Mouse (Mus musculus) CH12F3 (cell line): ENCODE results near the gene Wt1.

Experiments used
- in situ Hi-C: fragments of 300-500 bp; cut with MboI; formaldehyde crosslinking; loops from 2 replicates; pipeline ENCODE4 v1.14.3; 2020; ENCODE audit warnings: low sequenced_read_pairs

Wt1 gene

DNA sequence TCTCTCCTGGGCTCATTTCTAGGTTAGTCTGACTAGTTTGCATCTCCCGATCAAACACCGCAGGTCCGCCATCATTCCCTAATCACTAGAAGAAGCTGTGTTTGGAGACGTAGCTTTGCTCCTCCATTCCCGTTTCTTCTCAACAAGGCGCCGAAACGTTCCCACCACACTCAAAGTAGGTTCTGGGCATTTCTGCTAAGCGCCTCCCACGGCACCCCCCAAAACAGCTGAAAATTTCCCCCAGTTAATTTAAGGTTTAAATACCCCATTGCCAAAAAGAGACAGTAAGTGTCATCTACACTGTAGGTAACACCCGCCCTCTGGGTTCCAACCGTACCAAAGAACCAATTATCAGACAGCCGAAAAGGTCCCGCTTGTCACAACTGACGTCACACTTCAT is 688 bp upstream of the Wt1 start:
- in situ Hi-C loops, result no loop called here

DNA sequence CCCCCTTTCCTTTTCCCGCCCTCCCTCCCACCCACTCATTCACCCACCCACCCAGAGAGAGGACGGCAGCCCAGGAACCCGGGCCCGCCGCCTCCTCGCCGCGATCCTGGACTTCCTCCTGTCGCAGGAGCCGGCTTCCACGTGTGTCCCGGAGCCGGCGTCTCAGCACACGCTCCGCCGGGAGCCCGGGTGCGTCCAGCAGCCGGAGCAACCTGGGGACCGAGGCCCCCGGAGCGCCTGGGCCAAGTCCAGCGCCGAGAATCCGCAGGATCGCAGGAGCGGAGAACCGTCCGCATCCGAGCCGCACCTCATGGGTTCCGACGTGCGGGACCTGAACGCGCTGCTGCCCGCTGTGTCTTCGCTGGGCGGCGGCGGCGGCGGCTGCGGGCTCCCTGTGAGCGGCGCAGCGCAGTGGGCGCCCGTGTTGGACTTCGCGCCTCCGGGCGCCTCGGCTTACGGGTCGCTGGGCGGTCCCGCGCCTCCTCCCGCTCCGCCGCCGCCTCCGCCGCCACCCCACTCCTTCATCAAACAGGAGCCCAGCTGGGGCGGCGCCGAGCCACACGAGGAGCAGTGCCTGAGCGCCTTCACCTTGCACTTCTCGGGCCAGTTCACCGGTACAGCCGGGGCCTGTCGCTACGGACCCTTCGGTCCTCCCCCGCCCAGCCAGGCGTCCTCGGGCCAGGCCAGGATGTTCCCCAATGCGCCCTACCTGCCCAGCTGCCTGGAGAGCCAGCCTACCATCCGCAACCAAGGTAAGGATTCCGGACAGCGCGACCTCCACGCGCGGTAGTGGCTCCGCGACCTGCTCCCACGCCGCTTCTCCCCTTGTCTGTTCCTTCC is 582 bp downstream of the Wt1 start:
- in situ Hi-C loops, result no loop called here

DNA sequence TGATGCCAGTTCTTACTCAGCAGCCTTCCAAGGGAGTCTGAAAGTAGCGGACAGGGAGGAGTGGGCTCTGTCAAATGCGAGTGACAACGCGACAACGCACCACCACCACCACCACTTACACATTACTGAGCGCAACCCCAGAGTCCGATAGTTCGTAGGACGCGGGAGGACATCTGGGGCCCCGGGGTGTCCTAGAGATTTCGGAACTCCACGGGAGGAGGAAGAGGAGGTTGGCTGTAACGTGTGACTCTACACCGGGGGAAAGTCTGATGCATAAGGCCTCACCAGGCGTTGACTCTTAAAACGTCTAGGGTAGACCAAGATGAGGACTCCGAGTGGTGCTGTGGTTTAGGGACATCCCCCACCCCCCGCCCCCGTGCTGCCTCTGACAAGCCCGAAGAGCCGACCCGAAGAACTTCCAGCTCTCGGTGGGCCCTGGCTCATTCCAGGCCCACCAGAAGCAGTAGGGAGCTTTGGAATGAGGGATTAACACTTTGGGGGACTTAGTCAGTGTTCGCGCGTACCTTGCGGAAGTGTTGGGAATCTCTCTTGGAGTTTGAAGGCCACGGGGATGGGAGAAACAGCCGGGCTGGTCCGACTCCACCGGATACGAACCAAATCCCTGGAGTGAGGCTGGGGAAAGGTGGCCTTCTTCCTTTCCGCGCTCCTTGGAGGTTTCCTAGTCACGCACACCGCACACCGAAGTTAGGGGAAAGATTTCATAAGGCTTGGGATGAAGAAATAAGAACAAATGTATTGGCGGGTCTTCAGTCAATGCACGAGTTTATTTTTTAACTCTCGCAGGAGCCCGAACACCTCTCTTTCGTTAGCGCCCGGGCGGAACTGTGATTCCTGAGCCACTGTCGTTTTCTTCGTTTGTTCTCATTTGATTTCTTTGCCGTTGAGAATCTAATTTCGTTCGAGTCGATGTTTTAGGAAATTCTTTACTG is 1.5 kb downstream of the Wt1 start:
- in situ Hi-C loops, result no loop called here

DNA sequence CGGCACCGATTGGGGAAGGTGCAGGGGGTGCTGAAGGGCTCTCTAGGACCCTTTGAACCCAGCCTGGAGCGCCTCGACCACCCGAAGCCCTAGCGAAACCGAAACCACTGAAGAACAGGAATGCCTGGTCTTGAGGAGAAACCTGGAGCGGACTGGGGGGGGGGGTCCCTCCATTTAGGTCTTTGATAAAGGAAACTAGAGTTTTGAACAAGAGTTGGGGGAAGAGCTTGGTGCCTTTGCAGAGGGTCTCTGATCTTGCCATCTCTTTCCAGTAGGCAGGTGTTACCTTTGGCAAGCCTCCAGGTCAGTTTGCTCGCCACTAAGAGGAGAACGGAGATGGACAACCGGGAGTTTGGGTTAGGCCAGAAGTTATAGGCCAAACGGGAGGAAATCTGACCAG is 2.2 kb downstream of the Wt1 start:
- in situ Hi-C loops, result no loop called here

DNA sequence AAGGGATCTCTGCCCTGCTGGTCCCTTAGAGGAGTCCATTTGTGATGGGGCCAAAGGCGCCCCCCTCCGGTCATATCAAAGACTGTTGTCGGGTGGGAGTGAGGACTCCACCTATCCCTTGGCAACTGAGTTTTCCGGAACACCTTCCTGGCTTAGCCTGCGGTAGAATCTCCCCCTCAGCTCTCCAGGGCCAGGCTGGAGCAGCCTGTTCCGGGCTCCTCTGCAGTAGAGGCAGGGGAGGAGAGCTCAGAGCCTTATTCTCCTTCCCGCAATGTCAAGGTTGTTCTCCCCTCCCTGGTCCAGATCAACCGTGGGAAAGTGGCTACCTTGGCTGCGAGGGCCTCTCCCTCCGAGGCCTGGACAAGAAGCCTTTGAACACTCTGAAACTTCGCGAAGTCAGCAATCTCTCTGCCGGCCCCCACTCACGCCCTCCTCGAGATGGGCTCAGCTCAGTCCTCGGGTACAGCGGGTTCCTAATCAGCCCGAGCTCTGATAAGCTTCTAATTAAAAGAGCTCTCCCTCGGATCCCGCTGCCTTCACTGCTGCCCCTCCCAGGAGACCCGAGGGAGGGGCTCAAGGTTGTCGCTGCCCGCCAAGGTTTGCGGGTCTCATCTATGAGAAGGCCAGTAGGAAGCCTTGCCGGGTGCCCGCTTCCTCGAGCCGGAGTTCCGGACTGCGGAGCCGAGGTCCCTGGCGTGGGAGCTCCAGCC is 4.2 kb downstream of the Wt1 start:
- in situ Hi-C loops, result no loop called here

DNA sequence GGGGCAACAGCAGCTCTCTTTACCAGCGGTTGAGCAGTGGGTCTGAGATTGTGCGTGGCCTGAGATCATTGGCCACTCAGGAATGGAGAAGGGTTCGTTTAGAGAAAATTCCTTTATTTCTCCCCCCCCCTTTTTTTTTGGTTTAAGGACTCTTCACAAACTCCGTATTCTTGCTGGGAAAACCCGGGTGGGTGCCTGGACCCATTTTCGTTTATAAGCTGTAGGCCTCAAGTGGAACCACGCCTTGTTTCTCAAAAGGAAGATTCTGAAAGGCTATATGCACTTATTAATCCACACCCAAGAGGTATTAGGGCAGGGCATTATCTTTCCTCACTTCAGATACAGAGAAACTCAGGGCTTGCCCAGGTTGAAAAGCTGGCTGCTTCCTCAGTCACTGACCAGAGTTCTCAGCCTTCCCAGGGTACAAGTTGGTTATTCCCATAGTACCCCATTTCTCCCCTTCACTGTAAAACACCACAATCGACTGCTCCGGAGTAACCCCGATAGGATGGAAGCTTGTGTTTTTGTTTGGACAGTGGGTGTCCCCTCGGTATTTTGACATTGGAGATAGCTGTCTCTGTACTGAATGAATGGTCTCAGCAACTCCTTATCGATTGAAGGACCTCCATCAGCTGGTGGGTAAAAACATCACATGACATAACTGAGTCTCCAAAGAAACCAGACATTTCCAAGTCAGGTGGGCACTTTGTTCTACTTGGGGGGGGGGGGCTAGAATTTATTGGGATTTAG is 4.9 kb downstream of the Wt1 start:
- in situ Hi-C loops, result no loop called here

DNA sequence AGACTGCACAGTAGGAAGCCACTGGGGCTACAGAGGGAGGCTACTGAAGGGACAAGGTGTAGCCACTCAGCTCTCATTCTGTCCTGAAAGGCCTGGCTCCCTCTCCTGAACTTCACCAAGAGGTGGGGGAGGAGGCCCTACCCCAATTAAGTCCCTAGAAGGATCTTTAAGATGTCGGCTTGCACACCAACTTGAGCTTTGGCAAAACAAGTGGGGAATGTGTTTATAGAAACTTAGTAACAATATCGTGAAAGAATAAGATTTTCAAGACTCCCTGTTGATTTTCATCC is 5.4 kb downstream of the Wt1 start:
- in situ Hi-C loops, result no loop called here

DNA sequence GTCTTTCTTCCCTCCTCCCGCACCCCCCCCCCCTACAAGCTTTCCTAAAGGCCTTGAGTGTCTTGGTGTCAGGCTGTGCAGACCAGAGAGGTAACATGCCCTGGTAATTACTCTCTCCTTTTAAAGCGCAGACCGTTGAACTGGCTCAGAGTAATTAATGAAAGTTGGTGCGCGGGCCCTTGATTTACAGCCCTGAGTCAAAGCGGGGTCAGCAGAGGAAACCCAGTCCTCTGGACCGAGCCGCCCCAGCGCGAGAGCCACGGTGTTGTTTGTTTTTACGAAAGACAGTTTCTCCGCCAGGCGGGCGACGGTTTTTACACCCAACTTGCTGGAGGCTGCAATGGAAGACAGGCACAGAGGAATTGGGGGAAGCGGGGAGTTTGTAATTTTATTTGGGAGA is 6.0 kb downstream of the Wt1 start:
- in situ Hi-C loops, result no loop called here

DNA sequence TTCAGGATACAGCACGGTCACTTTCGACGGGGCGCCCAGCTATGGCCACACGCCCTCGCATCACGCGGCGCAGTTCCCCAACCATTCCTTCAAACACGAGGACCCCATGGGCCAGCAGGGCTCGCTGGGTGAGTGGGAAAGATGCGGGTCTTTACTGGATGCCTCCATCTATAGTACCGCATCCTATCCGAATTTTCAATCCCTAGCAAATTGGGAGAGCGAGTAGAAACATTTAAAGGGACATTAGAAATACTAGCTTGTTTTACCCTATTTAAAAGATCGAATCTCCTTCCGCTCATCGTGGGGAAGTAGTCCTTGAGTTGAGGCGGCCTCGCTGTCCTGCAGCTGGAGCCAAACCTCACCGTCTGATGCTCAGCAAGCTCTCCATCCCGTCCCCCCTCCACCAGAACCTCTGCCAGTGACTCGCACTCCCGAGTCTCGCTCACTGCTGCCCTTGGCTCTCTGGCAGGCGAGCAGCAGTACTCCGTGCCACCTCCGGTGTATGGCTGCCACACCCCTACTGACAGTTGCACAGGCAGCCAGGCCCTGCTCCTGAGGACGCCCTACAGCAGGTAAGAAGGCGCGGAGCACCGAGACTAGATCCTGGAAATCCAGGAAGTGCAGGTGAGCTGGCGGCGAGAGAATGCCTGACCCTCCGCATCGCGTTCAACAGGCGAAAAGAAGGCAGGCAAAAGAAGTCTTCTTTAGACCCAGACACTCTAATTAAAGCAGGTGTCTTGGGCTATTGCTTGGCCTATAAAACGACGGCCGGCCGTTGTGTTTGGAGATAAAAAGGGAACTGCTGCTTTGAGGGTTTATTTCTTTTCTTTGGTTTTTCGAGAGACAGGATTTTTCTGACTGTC is 6.8 kb downstream of the Wt1 start:
- in situ Hi-C loops, result no loop called here

DNA sequence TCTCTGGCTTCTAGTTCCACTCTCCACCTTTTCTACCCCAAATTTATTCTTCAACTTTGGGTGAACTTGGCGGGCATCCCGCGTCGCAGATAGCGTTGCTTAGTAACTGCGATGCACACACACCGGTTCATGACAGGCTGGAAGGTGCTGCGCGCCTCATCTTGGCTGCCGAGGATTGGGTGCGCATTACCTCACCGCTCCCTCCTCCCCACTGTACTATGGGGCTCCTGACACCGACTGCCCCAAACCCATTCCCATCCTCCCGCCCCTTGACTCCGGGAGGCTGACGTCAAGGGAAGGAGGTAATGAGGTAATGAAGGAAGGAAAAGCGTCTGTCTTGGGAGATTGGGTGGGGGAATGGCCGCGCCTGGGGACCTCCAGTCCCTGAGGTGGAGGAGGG is 8.0 kb downstream of the Wt1 start:
- in situ Hi-C loops, result no loop called here

DNA sequence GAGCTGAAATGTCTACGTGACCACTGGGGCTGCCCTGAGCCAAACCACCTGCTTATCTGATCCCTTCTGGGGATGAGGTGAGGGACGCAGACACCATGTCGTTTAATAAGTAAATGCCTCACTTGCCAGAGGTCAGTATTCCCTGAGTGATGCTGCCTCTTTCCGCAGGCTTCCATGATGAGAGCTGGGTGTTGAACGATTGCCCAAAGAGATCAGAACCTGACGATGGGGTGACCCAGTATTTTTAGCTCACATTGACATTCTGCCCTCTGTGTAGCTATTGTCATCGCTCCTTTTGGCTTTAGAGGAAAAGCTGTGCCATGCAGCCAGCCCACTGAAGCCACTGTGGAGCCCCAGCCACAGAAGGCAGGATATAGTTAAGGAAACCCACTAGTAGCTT is 13.1 kb downstream of the Wt1 start:
- in situ Hi-C loops, result no loop called here

DNA sequence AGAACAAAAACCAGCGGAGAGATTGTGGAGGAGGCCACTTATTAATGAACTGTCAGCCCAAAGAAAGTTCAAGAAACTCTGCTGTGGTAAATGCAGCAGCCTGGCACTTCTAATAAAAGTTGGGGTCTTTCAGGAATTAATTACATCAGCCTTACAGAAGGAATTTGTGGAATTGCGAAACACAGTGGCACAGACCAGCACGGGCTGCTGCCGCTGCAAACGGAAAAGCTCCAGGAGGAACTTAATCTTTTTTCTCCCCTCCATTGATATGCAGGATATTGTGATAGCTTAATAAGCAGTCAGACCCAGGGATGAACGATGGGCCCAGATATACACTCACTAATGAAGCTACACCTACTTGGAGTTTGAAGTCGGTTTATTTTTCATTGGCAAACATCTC is 15.0 kb downstream of the Wt1 start:
- in situ Hi-C loops, result no loop called here

DNA sequence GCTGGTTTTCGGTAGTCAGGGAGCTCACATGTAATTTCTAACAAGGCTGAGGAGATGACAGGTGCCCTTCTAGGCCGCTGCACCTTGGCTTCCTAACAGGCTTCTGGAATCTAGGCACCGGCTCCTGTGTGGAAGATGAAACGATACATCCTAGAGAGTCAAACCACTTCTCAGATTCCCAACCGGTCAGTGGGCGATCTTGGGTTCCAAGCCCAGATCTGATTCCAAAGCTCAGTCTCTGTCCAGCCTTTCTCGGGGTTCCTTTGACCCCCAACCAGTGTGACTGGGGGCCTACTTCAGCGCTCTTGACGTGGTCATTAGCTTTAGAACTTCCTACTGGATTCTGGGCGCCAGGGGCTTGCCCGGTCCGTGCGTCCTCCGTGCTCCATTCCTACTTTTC is 17.4 kb downstream of the Wt1 start:
- in situ Hi-C loops, result no loop called here

DNA sequence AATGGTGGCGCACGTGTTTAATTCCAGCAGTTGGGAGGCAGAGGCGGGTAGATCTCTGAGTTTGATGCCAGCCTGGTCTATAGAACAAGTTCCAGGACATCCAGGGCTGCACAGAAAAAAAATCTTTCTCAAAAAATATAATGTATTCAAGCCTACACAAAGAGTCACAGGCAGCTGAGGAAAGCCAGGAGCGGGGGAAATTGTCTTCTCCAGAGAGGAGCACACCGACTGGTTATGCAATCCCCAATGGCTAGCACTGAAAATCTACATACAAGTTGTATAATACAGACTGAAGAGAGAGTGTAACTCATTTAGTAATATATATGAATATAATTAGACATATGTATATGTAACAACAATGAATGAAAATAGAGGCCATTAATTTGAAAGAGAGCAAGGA is 25.2 kb downstream of the Wt1 start:
- in situ Hi-C loops, result no loop called here

DNA sequence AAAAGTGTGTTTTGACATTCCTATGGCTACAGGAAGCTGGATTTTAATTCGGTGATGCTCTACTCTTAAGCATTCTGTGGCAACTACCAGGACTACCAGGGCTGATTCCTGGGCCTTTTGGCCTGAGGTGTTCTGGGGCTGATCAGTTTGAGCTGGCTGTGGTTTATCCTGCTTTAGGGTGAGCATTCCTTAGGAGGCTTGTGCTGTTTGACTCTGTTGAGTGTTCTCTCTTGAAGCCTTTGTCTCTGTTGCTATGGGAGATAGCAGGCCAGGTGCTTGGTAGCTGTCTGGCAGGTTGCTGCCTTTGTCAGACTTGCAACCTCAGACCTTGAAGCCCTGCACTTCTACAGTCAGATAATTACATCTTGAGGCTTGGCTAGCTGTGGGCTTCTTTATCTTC is 26.7 kb downstream of the Wt1 start:
- in situ Hi-C loops, result no loop called here

DNA sequence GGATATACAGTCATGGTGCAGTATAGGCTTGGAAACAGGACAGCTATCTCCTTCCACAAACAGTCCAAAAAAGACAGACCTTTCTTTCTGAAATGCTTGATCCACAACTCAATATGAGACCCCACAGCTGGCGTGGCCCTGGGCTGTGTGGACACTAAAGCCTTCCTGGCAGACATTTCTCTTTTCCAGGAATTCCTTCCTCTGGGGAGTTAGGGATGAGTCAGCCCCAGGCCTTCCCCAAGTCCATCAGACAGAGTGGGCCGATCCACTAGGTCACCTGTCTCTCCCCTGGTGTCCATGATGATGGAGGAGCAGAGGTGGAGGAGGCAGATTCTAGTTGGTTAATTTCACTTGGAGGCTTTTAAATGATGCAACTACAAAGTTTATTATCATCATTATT is 34.6 kb downstream of the Wt1 start:
- in situ Hi-C loops, result no loop called here

DNA sequence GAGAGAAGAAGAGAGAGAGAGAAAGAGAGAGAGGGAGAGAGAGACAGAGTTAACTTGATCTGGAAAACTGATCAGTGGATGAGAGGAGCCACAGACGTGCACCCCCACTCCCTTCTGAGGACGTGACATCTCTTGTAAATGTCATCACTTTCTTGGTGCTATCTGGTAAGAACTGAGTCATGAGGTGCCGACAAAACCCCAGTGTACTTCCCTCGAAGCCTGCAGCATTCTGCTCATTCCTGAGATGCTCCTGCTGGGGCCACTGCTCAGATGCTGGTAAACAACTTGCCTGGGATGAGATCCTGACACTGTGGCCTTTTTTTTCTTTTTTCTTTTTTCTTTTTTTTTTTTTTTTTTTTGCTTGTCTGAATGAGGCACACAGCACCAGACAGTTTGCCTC is 36.4 kb downstream of the Wt1 start:
- in situ Hi-C loops, result no loop called here

DNA sequence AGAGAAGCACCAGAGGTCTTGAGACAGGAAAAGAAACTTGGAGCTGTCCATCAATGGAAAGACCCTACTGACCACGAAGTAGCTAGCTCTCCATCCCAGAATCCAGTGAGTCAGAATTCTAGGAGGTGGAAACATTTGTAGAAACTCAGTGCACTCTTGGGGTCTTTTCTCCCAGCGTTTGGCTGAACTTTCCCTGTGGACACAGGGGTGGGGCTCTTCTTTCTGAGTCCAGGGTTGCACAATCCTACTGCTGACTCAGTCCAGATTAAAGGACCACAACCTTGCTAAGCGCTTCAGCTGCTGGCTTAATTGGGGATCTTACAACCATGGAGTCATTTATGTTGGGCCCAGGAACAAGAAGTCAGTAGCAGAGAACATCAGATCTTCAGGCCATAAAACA is 41.8 kb downstream of the Wt1 start:
- in situ Hi-C loops, result no loop called here

DNA sequence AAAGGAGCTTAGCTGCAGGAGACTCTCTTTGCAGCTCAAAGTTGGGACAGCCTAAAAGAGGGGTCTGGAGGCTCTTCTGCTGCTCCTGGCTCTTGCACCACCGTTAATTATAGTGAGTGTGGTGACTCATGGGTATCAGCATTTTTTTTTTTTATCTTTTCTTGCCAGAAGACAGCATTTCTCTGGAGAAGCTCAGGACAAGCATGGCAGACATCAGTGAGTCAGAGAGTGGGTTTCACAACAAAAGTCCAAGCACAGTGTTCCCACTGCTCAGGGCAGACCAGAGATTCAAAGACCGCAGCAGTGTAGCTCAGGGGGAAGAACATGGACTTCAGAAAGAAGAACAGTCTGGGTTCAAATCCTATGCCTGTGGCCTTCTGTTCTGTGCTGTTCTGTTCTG is 47.9 kb downstream of the Wt1 start:
- in situ Hi-C loops, result no loop called here

DNA sequence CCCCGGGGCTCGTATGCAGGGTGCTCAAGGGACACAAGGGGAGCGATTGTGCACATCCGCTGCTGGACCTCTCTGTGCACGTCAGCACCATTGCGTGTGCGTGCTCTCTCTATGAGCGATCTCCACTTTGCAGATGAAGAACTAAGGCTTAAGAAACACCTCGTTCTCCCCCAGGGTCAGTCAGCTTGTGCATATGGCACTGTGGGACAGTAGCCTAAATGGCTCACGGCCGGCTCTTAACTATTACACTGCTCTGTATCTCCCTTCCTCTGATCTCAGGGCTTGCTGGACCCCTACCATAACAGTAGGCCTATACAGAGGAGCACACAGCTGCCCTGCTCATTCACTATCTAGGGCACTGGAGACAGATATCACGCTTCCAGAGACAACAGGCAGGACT is 52.5 kb downstream of the Wt1 start:
- in situ Hi-C loops, result no loop called here
